Mouse (Mus musculus) spleen, postnatal 14 days (tissue): ENCODE data around the gene Gm20422.
"Not testable (repeated sequence)": the region's sequence is repeated elsewhere in the genome, so short reads cannot be mapped to it uniquely, and the experiment has no call there.

Experiments used
- DNase-seq, 2 experiments: peaks; one replicate each; pipeline ENCODE4 v3.0.0; 2021 to 2022; ENCODE audit warnings: low spot score in 2 of 2

Gene Gm20422

GRCm38 (mm10) chr8:69710624-69711023, 64.1 kb downstream of the Gm20422 start, which contains the start of gene Zfp869:
Zfp869 (minus strand) TSS chr8:69710724.
- DNase-seq: not testable (repeated sequence)

- DNase-seq: no peak
These were observed 72.9 kb downstream of the Gm20422 start for GRCm38 (mm10) chr8:69701810-69702209.
